Mouse (Mus musculus): ENCODE results near the gene Cdiptos. TPM values are rescaled to one million over a fixed set of nuclear protein-coding genes. Genes with fewer than 3 reads are reported as not detected.

Cdiptos gene
- total and polyA plus RNA-seq, 2 experiments from 2014 or later = 1.5 TPM; not detected in 1

- WGBS = 30% methylated on average over 9 of the region's 9 CpGs
- no peak for TF ChIP-seq CTCF (IDR thresholded peaks at IDR 0.05; ENCODE audit: low read depth)
- no peak for TF ChIP-seq EP300 (IDR thresholded peaks at IDR 0.05; ENCODE audit: low read depth)
- Histone ChIP-seq H3K36me3 (replicated peaks; ENCODE audit: control insufficient read depth, insufficient read depth, low read length) (0 out of 2 replicates have a peak, but pooled peaks cover 6% of the 10 kb centered on the region), H3K4me2 (ENCODE audit: low read depth, low read length) (no peak overlapping the region), H3K4me3 (ENCODE audit: low read depth, low read length) (no peak overlapping the region), H3K4me1 (ENCODE audit: control insufficient read depth, insufficient read depth) (peaks cover 21% of the 10 kb centered on the region), H3K27ac (ENCODE audit: low read depth) (peak overlapping the region; percentile 85), H3K9me3 (replicated peaks; ENCODE audit: control insufficient read depth, low read length) (no peaks in the 10 kb centered on the region), H3K27me3 (ENCODE audit: control insufficient read depth, insufficient read depth, low read length) (no peaks in the 10 kb centered on the region), H3K9ac (replicated peaks; ENCODE audit: low read depth, low read length) (peak overlapping the region; percentile 51)
- peak; percentile 83 for ATAC-seq (ENCODE audit: insufficient read depth, low read depth)
- DNase-seq (ENCODE audit: low spot score) = peak; percentile 73
Measured at GRCm38 (mm10) chr7:127008239-127009019, 32.5 kb upstream of the Cdiptos start.

DNA sequence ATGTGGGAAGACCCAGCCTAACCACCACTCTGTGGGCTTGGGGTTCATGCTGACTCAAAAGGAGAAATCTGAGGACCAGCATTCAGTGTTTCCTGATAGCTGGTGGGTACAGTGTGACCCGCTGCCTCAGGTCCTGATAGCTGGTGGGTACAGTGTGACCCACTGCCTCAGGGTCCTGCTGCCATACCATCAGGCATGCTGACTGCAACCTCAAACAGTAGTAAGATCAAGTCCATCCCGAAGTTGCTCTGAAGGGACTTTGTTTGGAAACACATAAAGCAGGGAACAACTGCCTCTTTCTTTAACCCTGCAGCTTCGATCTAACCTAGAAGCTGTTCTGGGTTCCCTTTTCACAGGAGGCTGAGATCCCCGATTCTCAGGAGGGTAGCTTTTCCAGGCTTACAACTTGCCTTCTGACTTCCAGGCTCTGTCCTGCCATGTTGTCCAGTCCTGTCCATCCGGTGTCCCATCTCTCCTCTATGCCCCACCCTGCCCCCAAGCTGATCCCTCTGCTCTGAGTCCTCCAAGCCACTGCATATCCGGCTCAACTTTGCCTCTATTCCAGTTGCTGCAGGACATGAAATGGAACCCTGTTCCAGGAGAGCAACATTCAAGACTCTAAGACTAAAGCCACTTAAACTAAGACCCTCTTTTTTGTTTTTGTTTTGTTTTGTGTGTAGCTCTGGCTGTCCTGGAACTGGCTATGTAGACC lies 31.6 kb upstream of the Cdiptos start:
- Histone ChIP-seq H3K4me3 (ENCODE audit: low read depth, low read length) (no peak overlapping the region), H3K27ac (ENCODE audit: low read depth) (peak overlapping the region; percentile 85), H3K9ac (replicated peaks; ENCODE audit: low read depth, low read length) (no peak overlapping the region), H3K36me3 (replicated peaks; ENCODE audit: control insufficient read depth, insufficient read depth, low read length) (0 out of 2 replicates have a peak, but pooled peaks cover 3% of the 10 kb centered on the region), H3K4me1 (ENCODE audit: control insufficient read depth, insufficient read depth) (peaks cover 21% of the 10 kb centered on the region), H3K4me2 (ENCODE audit: low read depth, low read length) (no peak overlapping the region), H3K27me3 (ENCODE audit: control insufficient read depth, insufficient read depth, low read length) (no peaks in the 10 kb centered on the region), H3K9me3 (replicated peaks; ENCODE audit: control insufficient read depth, low read length) (no peaks in the 10 kb centered on the region)
- TF ChIP-seq EP300 (IDR thresholded peaks at IDR 0.05; ENCODE audit: low read depth) = no peak
- no peak for TF ChIP-seq CTCF (IDR thresholded peaks at IDR 0.05; ENCODE audit: low read depth)
- ATAC-seq (ENCODE audit: insufficient read depth, low read depth) (no peak), DNase-seq (ENCODE audit: low spot score) (no peak)
- 86% methylated on average over 6 of the region's 6 CpGs for WGBS

GRCm38 (mm10) chr7:127004122-127004875 lies 28.4 kb upstream of the Cdiptos start:
- Histone ChIP-seq H3K4me2 (ENCODE audit: low read depth, low read length) (no peak overlapping the region), H3K4me1 (ENCODE audit: control insufficient read depth, insufficient read depth) (peaks cover 20% of the 10 kb centered on the region), H3K9me3 (replicated peaks; ENCODE audit: control insufficient read depth, low read length) (no peaks in the 10 kb centered on the region), H3K4me3 (ENCODE audit: low read depth, low read length) (no peak overlapping the region), H3K9ac (replicated peaks; ENCODE audit: low read depth, low read length) (no peak overlapping the region), H3K27me3 (ENCODE audit: control insufficient read depth, insufficient read depth, low read length) (no peaks in the 10 kb centered on the region), H3K36me3 (replicated peaks; ENCODE audit: control insufficient read depth, insufficient read depth, low read length) (peaks cover 6% of the 10 kb centered on the region), H3K27ac (ENCODE audit: low read depth) (no peak overlapping the region)
- TF ChIP-seq CTCF (IDR thresholded peaks at IDR 0.05; ENCODE audit: low read depth) (peak; percentile 4; the same call in 1 of the 2 replicates), EP300 (IDR thresholded peaks at IDR 0.05; ENCODE audit: low read depth) (no peak)
- ATAC-seq (ENCODE audit: insufficient read depth, low read depth) = no peak
- 79% methylated on average over 4 of the region's 4 CpGs for WGBS
- DNase-seq (ENCODE audit: low spot score) = no peak

DNA sequence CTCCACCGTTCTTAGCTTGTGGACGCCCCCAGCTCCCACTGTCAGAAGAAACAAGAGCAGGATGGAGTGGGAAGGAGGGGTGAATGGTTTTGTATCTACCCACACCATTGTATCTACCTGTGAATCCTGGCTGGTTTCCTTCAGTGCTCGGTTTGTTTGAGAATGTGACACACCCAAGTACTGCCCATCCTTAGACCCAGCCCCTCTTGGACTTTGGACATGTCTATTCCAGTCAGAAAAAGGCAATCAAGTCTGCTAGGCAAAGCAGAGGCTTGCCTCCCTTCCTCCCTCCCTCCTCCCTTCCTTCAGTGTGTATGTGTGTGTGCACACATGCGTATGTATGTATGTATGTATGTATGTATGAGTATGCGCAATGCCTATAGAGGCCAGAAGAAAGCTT lies 27.7 kb upstream of the Cdiptos start:
- Histone ChIP-seq H3K27me3 (ENCODE audit: control insufficient read depth, insufficient read depth, low read length) (no peaks in the 10 kb centered on the region), H3K36me3 (replicated peaks; ENCODE audit: control insufficient read depth, insufficient read depth, low read length) (peaks cover 6% of the 10 kb centered on the region), H3K4me2 (ENCODE audit: low read depth, low read length) (no peak overlapping the region), H3K4me3 (ENCODE audit: low read depth, low read length) (no peak overlapping the region), H3K27ac (ENCODE audit: low read depth) (no peak overlapping the region), H3K4me1 (ENCODE audit: control insufficient read depth, insufficient read depth) (peaks cover 14% of the 10 kb centered on the region; the same call in 1 of the 2 replicates), H3K9me3 (replicated peaks; ENCODE audit: control insufficient read depth, low read length) (no peaks in the 10 kb centered on the region), H3K9ac (replicated peaks; ENCODE audit: low read depth, low read length) (no peak overlapping the region)
- 82% methylated on average over 5 of the region's 5 CpGs for WGBS
- DNase-seq (ENCODE audit: low spot score) (no peak), ATAC-seq (ENCODE audit: insufficient read depth, low read depth) (no peak)
- TF ChIP-seq CTCF (IDR thresholded peaks at IDR 0.05; ENCODE audit: low read depth) (no peak), EP300 (IDR thresholded peaks at IDR 0.05; ENCODE audit: low read depth) (no peak)

- Histone ChIP-seq H3K9me3 (replicated peaks; ENCODE audit: control insufficient read depth, low read length) (no peaks in the 10 kb centered on the region), H3K9ac (replicated peaks; ENCODE audit: low read depth, low read length) (no peak overlapping the region), H3K36me3 (replicated peaks; ENCODE audit: control insufficient read depth, insufficient read depth, low read length) (peaks cover 32% of the 10 kb centered on the region), H3K4me1 (ENCODE audit: control insufficient read depth, insufficient read depth) (no peaks in the 10 kb centered on the region), H3K27me3 (ENCODE audit: control insufficient read depth, insufficient read depth, low read length) (no peaks in the 10 kb centered on the region), H3K27ac (ENCODE audit: low read depth) (no peak overlapping the region), H3K4me3 (ENCODE audit: low read depth, low read length) (no peak overlapping the region), H3K4me2 (ENCODE audit: low read depth, low read length) (no peak overlapping the region)
- no peak for DNase-seq (ENCODE audit: low spot score)
- 67% methylated on average over 10 of the region's 10 CpGs for WGBS
- ATAC-seq (ENCODE audit: insufficient read depth, low read depth) = no peak
- no peak for TF ChIP-seq EP300 (IDR thresholded peaks at IDR 0.05; ENCODE audit: low read depth)
- TF ChIP-seq CTCF (IDR thresholded peaks at IDR 0.05; ENCODE audit: low read depth) = no peak
Measured at GRCm38 (mm10) chr7:126999568-126999967, 23.7 kb upstream of the Cdiptos start.

All from heart, postnatal 0 days (tissue).